Mouse (Mus musculus) midbrain, embryonic 16.5 days (tissue): ENCODE data around the gene Tbc1d10a. TPM values are rescaled to one million over a fixed set of nuclear protein-coding genes. Genes with fewer than 3 reads are reported as not detected.
"Not testable (repeated sequence)": the region's sequence is repeated elsewhere in the genome, so short reads cannot be mapped to it uniquely, and the experiment has no call there.

Experiments used
- ATAC-seq: fragments of 200-750 bp; cut with Nextera tagmentation; 2 replicates; pipeline ENCODE4 v1.8.0; 2017; ENCODE audit warnings: moderate TSS enrichment
- H3K27ac ChIP-seq: fragments of 300-500 bp; sonication (generic); 2 replicates; pipeline ENCODE4 v1.5.1; 2014; ENCODE audit warnings: mild to moderate bottlenecking, low read length, mixed read lengths
- H3K27me3 ChIP-seq: fragments of 300-500 bp; sonication (generic); 2 replicates; pipeline ENCODE4 v1.6.1; 2014; ENCODE audit warnings: low read depth, low read length, mixed read lengths; ENCODE audit not compliant: control insufficient read depth, insufficient read depth
- H3K36me3 ChIP-seq: fragments of 300-500 bp; sonication (generic); 2 replicates; pipeline ENCODE4 v1.6.1; 2014; ENCODE audit warnings: mild to moderate bottlenecking, low read length, moderate library complexity, mixed read lengths; ENCODE audit not compliant: control insufficient read depth, insufficient read depth
- H3K4me1 ChIP-seq: fragments of 300-500 bp; sonication (generic); 2 replicates; pipeline ENCODE4 v1.6.1; 2014; ENCODE audit warnings: mild to moderate bottlenecking, low read length, mixed read lengths; ENCODE audit not compliant: control insufficient read depth, insufficient read depth
- H3K4me2 ChIP-seq: fragments of 300-500 bp; sonication (generic); 2 replicates; pipeline ENCODE4 v1.6.1; 2014; ENCODE audit warnings: mild to moderate bottlenecking, low read length, mixed read lengths
- H3K4me3 ChIP-seq: fragments of 300-500 bp; sonication (generic); 2 replicates; pipeline ENCODE4 v1.5.1; 2014; ENCODE audit warnings: low read depth, mild to moderate bottlenecking, low read length, moderate library complexity, mixed read lengths
- H3K9ac ChIP-seq: fragments of 300-500 bp; sonication (generic); 2 replicates; pipeline ENCODE4 v1.6.1; 2014; ENCODE audit warnings: low read depth, low read length, mixed read lengths
- H3K9me3 ChIP-seq: fragments of 300-500 bp; sonication (generic); replicated peaks from 2 replicates; pipeline ENCODE4 v1.6.1; 2014; ENCODE audit warnings: mild to moderate bottlenecking, low read length, mixed read lengths; ENCODE audit not compliant: control insufficient read depth, poor library complexity, severe bottlenecking
- WGBS: fragments of 180-500 bp; shearing (Covaris S2); extraction: QIAGEN DNeasy Blood & Tissue Kit; methylation state at CpG from one replicate; pipeline ENCODE4 v1.1.7; 2014; 5-methylcytosine and 5-hydroxymethylcytosine counted together
- polyA plus RNA-seq: library from polyadenylated mRNA; unstranded; fragments of >200 nt; fragmentation: Nextera tagmentation; extraction: Ambion mirVana; gene quantifications from 2 replicates; pipeline ENCODE4 v1.2.1, GENCODE M21; 2015

Tbc1d10a gene
- polyA plus RNA-seq, 1 experiment from 2014 or later = 34.8 TPM

- H3K4me1 ChIP-seq = peaks cover 20% of the 10 kb centered on the region
- no peak overlapping the region for H3K9ac ChIP-seq
- H3K27me3 ChIP-seq = no peaks in the 10 kb centered on the region
- no peak overlapping the region for H3K4me3 ChIP-seq
- H3K4me2 ChIP-seq = no peak overlapping the region
- ATAC-seq = no peak
- no peaks in the 10 kb centered on the region for H3K9me3 ChIP-seq
- H3K36me3 ChIP-seq = peaks cover 39% of the 10 kb centered on the region
- no peak overlapping the region for H3K27ac ChIP-seq
- 89% methylated on average over 7 of the region's 7 CpGs for WGBS
Measured at GRCm38 (mm10) chr11:4166467-4167090, 20.0 kb upstream of the Tbc1d10a start.

DNA sequence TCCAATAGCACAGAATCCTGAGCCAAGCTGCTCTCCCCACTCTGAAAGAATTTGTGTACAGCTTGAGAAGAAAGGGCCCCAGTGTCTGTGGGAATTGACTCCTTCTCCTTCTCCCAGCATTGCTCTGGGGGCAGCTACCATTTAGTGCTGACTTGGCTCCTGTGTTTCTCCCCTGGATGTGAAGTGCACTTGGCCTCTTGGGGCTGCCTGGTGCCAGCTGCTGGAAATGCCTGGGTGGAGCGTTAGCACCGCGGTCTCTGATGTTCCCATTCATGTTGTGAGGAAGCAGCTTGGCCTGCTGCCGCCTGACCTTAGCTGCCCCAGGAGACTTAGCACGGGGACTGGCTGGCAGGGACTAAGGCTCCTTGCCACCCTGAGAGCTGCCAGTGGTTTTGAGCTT is 12.0 kb upstream of the Tbc1d10a start:
- Histone ChIP-seq H3K27me3 (no peaks in the 10 kb centered on the region), H3K4me2 (no peak overlapping the region), H3K4me3 (no peak overlapping the region), H3K9ac (no peak overlapping the region), H3K9me3 (no peaks in the 10 kb centered on the region), H3K27ac (no peak overlapping the region), H3K4me1 (no peaks in the 10 kb centered on the region), H3K36me3 (peaks cover 75% of the 10 kb centered on the region)
- ATAC-seq = 0 out of 2 replicates have a peak, but pooled peaks have one; percentile 48
- WGBS = 65% methylated on average over 5 of the region's 5 CpGs

GRCm38 (mm10) chr11:4177716-4178115 is 8.9 kb upstream of the Tbc1d10a start:
- H3K4me2 ChIP-seq = no peak overlapping the region
- H3K9me3 ChIP-seq = no peaks in the 10 kb centered on the region
- no peak overlapping the region for H3K4me3 ChIP-seq
- H3K27me3 ChIP-seq = no peaks in the 10 kb centered on the region
- H3K27ac ChIP-seq = no peak overlapping the region
- 87% methylated on average over 4 of the region's 4 CpGs for whole genome bisulfite sequencing
- peaks cover 87% of the 10 kb centered on the region for H3K36me3 ChIP-seq
- no peak overlapping the region for H3K9ac ChIP-seq
- no peaks in the 10 kb centered on the region for H3K4me1 ChIP-seq
- ATAC-seq = no peak

DNA sequence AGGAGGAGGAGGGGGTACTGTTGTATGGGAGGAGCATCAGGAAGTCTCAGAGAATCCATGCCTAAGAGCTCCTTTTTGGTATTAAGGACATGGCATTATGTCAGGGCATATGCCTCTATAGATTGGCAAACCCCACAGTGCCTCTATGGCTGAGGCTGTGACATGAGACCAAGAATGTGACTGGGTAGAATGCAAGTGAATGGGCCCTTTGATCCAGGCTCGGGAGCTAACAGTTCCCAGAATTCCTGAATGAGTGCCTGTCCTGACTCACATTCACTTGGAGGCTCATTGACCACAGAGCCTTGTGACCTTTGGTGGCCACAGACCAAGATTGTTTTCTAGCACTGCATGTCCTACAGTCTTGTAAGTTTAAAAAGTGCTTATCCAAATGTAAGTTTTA is 4.5 kb upstream of the Tbc1d10a start:
- no peaks in the 10 kb centered on the region for H3K4me1 ChIP-seq
- no peak overlapping the region for H3K9ac ChIP-seq
- H3K27ac ChIP-seq = no peak overlapping the region
- peaks cover 50% of the 10 kb centered on the region for H3K36me3 ChIP-seq
- H3K9me3 ChIP-seq = no peaks in the 10 kb centered on the region
- ATAC-seq = no peak
- no peak overlapping the region for H3K4me3 ChIP-seq
- no peaks in the 10 kb centered on the region for H3K27me3 ChIP-seq
- no peak overlapping the region for H3K4me2 ChIP-seq
- 10% methylated on average over 1 of the region's 1 CpGs for whole genome bisulfite sequencing

- Histone ChIP-seq H3K27ac (0 out of 2 replicates have a peak overlapping the region, but pooled peaks have one; percentile 18), H3K4me2 (no peak overlapping the region), H3K9me3 (no peaks in the 10 kb centered on the region), H3K4me1 (peaks cover 13% of the 10 kb centered on the region), H3K4me3 (no peak overlapping the region), H3K27me3 (no peaks in the 10 kb centered on the region), H3K36me3 (peaks cover 36% of the 10 kb centered on the region), H3K9ac (no peak overlapping the region)
- ATAC-seq = no peak
Measured at GRCm38 (mm10) chr11:4183511-4183910, 3.1 kb upstream of the Tbc1d10a start.

GRCm38 (mm10) chr11:4184251-4184952 is 2.2 kb upstream of the Tbc1d10a start:
- H3K9ac ChIP-seq = no peak overlapping the region
- H3K4me2 ChIP-seq = no peak overlapping the region
- 76% methylated on average over 4 of the region's 4 CpGs for WGBS
- peaks cover 27% of the 10 kb centered on the region for H3K36me3 ChIP-seq
- H3K9me3 ChIP-seq = no peaks in the 10 kb centered on the region
- no peaks in the 10 kb centered on the region for H3K27me3 ChIP-seq
- peaks cover 13% of the 10 kb centered on the region for H3K4me1 ChIP-seq
- no peak overlapping the region for H3K27ac ChIP-seq
- no peak overlapping the region for H3K4me3 ChIP-seq
- no peak for ATAC-seq

- H3K27me3 ChIP-seq, H3K27ac ChIP-seq, H3K4me2 ChIP-seq, H3K9me3 ChIP-seq, ATAC-seq, H3K4me3 ChIP-seq, H3K9ac ChIP-seq: not testable (repeated sequence)
- Histone ChIP-seq H3K36me3 (peaks cover 17% of the 10 kb centered on the region), H3K4me1 (peaks cover 13% of the 10 kb centered on the region)
- 92% methylated on average over 6 of the region's 6 CpGs for WGBS
Measured at GRCm38 (mm10) chr11:4185480-4185879, 1.1 kb upstream of the Tbc1d10a start.

- Histone ChIP-seq H3K9me3 (no peaks in the 10 kb centered on the region), H3K9ac (peak overlapping the region; percentile 97), H3K27ac (no peak overlapping the region), H3K27me3 (no peaks in the 10 kb centered on the region), H3K4me3 (peak overlapping the region; percentile 86), H3K4me2 (peak overlapping the region; percentile 96), H3K36me3 (no peaks in the 10 kb centered on the region; the same call in 1 of the 2 replicates), H3K4me1 (peaks cover 13% of the 10 kb centered on the region)
- 0 out of 2 replicates have a peak, but pooled peaks have one; percentile 1 for ATAC-seq
- 10% methylated on average over 9 of the region's 9 CpGs for WGBS
Measured at GRCm38 (mm10) chr11:4187318-4187700, 720 bp downstream of the Tbc1d10a start.

DNA sequence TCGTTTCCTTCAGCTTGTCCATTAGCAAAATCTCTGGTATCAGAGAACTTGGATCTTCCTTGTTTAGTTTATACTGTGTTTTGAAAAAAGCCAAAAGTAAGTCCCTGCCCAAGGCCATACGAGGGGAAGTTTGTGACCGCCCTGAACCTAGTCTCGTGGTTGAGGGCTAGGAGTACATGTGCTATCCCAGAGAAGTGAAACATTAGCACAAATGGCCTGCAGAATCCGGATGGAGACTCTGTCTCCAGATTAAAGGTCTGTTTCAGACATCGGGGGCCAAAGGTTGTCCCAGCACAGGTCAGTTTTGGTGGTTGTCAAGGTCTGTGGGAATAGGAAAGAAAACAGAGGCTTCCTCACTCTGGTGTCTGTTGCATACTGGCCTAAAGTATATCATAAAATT is 2.6 kb downstream of the Tbc1d10a start:
- Histone ChIP-seq H3K9me3 (no peaks in the 10 kb centered on the region), H3K36me3 (no peaks in the 10 kb centered on the region), H3K9ac (no peak overlapping the region), H3K4me2 (no peak overlapping the region), H3K27ac (no peak overlapping the region), H3K4me1 (peaks cover 17% of the 10 kb centered on the region), H3K27me3 (no peaks in the 10 kb centered on the region), H3K4me3 (no peak overlapping the region)
- 90% methylated on average over 6 of the region's 6 CpGs for WGBS
- ATAC-seq = no peak
